Mouse (Mus musculus): ENCODE data around the gene Gad1. TPM values are rescaled to one million over a fixed set of nuclear protein-coding genes. Genes with fewer than 3 reads are reported as not detected.
A peak's percentile ranks its signal among the peaks of the same experiment; 100 is the strongest.

The Gad1 gene
- polyA plus RNA-seq, 1 experiment from 2014 or later, result 63.2 TPM

GRCm38 (mm10) chr2:70634028-70634690 lies 81.3 kb downstream of the Gad1 start:
- peaks cover 4% of the 10 kb centered on the region; the same call in 1 of the 2 replicates for H3K9me3 ChIP-seq
- WGBS, result 87% methylated on average over 5 of the region's 5 CpGs
- no peak overlapping the region for H3K27ac ChIP-seq
- no peak for ATAC-seq
- H3K27me3 ChIP-seq, result no peaks in the 10 kb centered on the region
- H3K4me2 ChIP-seq (replicated peaks), result no peak overlapping the region
- H3K4me3 ChIP-seq (replicated peaks), result no peak overlapping the region
- H3K4me1 ChIP-seq (replicated peaks), result peaks cover 4% of the 10 kb centered on the region
- no peaks in the 10 kb centered on the region for H3K36me3 ChIP-seq
- H3K9ac ChIP-seq (replicated peaks), result no peak overlapping the region

- Histone ChIP-seq H3K36me3 (no peaks in the 10 kb centered on the region), H3K27ac (no peak overlapping the region), H3K9me3 (no peaks in the 10 kb centered on the region), H3K4me1 (replicated peaks) (peaks cover 11% of the 10 kb centered on the region; the same call in 1 of the 2 replicates), H3K9ac (replicated peaks) (no peak overlapping the region), H3K4me3 (replicated peaks) (no peak overlapping the region), H3K4me2 (replicated peaks) (no peak overlapping the region), H3K27me3 (no peaks in the 10 kb centered on the region)
- no peak for ATAC-seq
Measured at GRCm38 (mm10) chr2:70640968-70641367, 88.1 kb downstream of the Gad1 start.

- Histone ChIP-seq H3K27me3 (no peaks in the 10 kb centered on the region), H3K9ac (replicated peaks) (peak overlapping the region; percentile 10; the same call in 1 of the 2 replicates), H3K27ac (no peak overlapping the region), H3K4me3 (replicated peaks) (no peak overlapping the region), H3K4me2 (replicated peaks) (no peak overlapping the region), H3K36me3 (no peaks in the 10 kb centered on the region), H3K4me1 (replicated peaks) (peaks cover 11% of the 10 kb centered on the region; the same call in 1 of the 2 replicates), H3K9me3 (no peaks in the 10 kb centered on the region)
- no peak for ATAC-seq
- 56% methylated on average over 16 of the region's 16 CpGs for whole genome bisulfite sequencing
Measured at GRCm38 (mm10) chr2:70642971-70643565, 90.2 kb downstream of the Gad1 start.

- H3K4me2 ChIP-seq (replicated peaks), result no peak overlapping the region
- no peak overlapping the region for H3K9ac ChIP-seq (replicated peaks)
- peaks cover 11% of the 10 kb centered on the region; the same call in 1 of the 2 replicates for H3K4me1 ChIP-seq (replicated peaks)
- H3K9me3 ChIP-seq, result no peaks in the 10 kb centered on the region
- H3K4me3 ChIP-seq (replicated peaks), result no peak overlapping the region
- H3K27me3 ChIP-seq, result no peaks in the 10 kb centered on the region
- no peaks in the 10 kb centered on the region for H3K36me3 ChIP-seq
- H3K27ac ChIP-seq, result no peak overlapping the region
- no peak for ATAC-seq
- 80% methylated on average over 6 of the region's 6 CpGs for WGBS
Measured at GRCm38 (mm10) chr2:70645266-70645780, 92.5 kb downstream of the Gad1 start.

- Histone ChIP-seq H3K9ac (replicated peaks) (no peak overlapping the region), H3K27me3 (no peaks in the 10 kb centered on the region), H3K4me2 (replicated peaks) (no peak overlapping the region), H3K36me3 (no peaks in the 10 kb centered on the region), H3K4me1 (replicated peaks) (peaks cover 10% of the 10 kb centered on the region; the same call in 1 of the 2 replicates), H3K27ac (no peak overlapping the region), H3K9me3 (no peaks in the 10 kb centered on the region), H3K4me3 (replicated peaks) (no peak overlapping the region)
- 45% methylated on average over 4 of the region's 4 CpGs for WGBS
- no peak for ATAC-seq
Measured at GRCm38 (mm10) chr2:70647681-70648080, 94.8 kb downstream of the Gad1 start.

- Histone ChIP-seq H3K9ac (replicated peaks) (no peak overlapping the region), H3K4me2 (replicated peaks) (no peak overlapping the region), H3K27ac (no peak overlapping the region), H3K4me3 (replicated peaks) (no peak overlapping the region), H3K4me1 (replicated peaks) (0 out of 2 replicates have a peak, but pooled peaks cover 4% of the 10 kb centered on the region), H3K27me3 (no peaks in the 10 kb centered on the region), H3K9me3 (no peaks in the 10 kb centered on the region), H3K36me3 (no peaks in the 10 kb centered on the region)
- ATAC-seq, result no peak
- 90% methylated on average over 5 of the region's 5 CpGs for whole genome bisulfite sequencing
Measured at GRCm38 (mm10) chr2:70648271-70648670, 95.4 kb downstream of the Gad1 start.

- H3K27me3 ChIP-seq, result 0 out of 2 replicates have a peak, but pooled peaks cover 2% of the 10 kb centered on the region
- WGBS, result 91% methylated on average over 4 of the region's 4 CpGs
Measured at GRCm38 (mm10) chr2:70649471-70649870, 96.6 kb downstream of the Gad1 start.

More at GRCm38 (mm10) chr2:70649471-70649870, 96.6 kb downstream of the Gad1 start:
- no peak for ATAC-seq
- Histone ChIP-seq H3K4me2 (replicated peaks) (no peak overlapping the region), H3K4me3 (replicated peaks) (no peak overlapping the region), H3K9me3 (no peaks in the 10 kb centered on the region), H3K9ac (replicated peaks) (no peak overlapping the region), H3K27ac (no peak overlapping the region), H3K36me3 (no peaks in the 10 kb centered on the region), H3K4me1 (replicated peaks) (no peaks in the 10 kb centered on the region)

Other genes with a start within 250 kb of the Gad1 start
- 11.1 and 18.1 TPM in 2 replicates for gene Sp5, start 78.1 kb upstream of the Gad1 start, polyA plus RNA-seq (2015; fragmentation: Nextera tagmentation; extraction: Ambion mirVana)
- 1.3 and 3.2 TPM in 2 replicates for gene Erich2, start 44.3 kb upstream of the Gad1 start, polyA plus RNA-seq (2015; fragmentation: Nextera tagmentation; extraction: Ambion mirVana)
- 123 and 125 TPM in 2 replicates for gene Gorasp2, start 108.5 kb downstream of the Gad1 start, polyA plus RNA-seq (2015; fragmentation: Nextera tagmentation; extraction: Ambion mirVana)
- gene Gm26558, start 109.0 kb downstream of the Gad1 start, polyA plus RNA-seq (2015; fragmentation: Nextera tagmentation; extraction: Ambion mirVana), result 2.7 and 3.4 TPM in 2 replicates